Mouse (Mus musculus) lung, adult 2 months (tissue): ENCODE results near the gene Prpf40b.

Experiments used
- CTCF ChIP-seq: fragments of 200-500 bp; IDR thresholded peaks from 2 replicates; pipeline ENCODE4 v1.5.1; 2011; ENCODE audit warnings: mild to moderate bottlenecking, low read length, control low read depth; ENCODE audit not compliant: insufficient read depth
- POLR2A ChIP-seq: fragments of 200-500 bp; IDR thresholded peaks from 2 replicates; pipeline ENCODE4 v1.6.1; 2011; ENCODE audit warnings: low read depth, mild to moderate bottlenecking, control low read depth, low read length, borderline replicate concordance; ENCODE audit errors: extremely low read depth

DNA sequence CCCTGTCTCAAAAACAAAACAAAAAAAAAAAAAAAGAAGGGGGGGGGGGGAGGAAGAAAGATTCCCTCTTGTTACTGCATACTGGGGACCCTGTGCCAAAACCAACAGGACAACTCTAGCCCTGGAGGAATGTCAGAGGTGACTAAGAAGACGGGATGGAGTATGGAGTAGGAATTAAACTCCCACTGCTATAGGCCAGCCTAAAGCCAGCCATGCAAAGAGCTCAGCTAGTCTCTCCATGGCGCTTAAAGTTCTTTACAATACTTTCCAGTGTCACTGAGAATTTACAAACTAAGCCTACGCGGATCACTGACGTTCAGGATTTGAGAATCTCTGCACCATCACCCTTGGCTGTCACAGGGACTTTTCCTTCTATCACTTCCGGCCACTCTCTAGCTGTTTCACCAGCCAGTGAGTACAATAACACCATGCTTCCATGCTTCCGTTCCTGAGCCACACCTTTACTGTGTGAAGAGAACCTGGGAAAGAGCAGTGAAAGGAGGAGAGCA lies 69.2 kb downstream of the Prpf40b start:
- TF ChIP-seq POLR2A (no peak), CTCF (no peak)
